Mouse (Mus musculus): ENCODE data around the gene Hist1h3a. TPM values are rescaled to one million over a fixed set of nuclear protein-coding genes. Genes with fewer than 3 reads are reported as not detected.
A peak's percentile ranks its signal among the peaks of the same experiment; 100 is the strongest.

The Hist1h3a gene
- polyA plus RNA-seq, 1 experiment: 1.4 TPM

GRCm38 (mm10) chr13:23768834-23769397, 6.7 kb upstream of the Hist1h3a start:
- Histone ChIP-seq H3K4me1 (ENCODE audit: control insufficient read depth, insufficient read depth, low read length) (no peaks in the 10 kb centered on the region), H3K4me3 (ENCODE audit: insufficient read depth, low read length) (no peak overlapping the region), H3K27ac (ENCODE audit: insufficient read depth, low read length) (no peak overlapping the region)
- TF ChIP-seq POLR2A (IDR thresholded peaks at IDR 0.05; ENCODE audit: extremely low read depth, insufficient read depth, low read length) (no peak), CTCF (IDR thresholded peaks at IDR 0.05; ENCODE audit: extremely low read depth, insufficient read depth, low read length) (no peak)

DNA sequence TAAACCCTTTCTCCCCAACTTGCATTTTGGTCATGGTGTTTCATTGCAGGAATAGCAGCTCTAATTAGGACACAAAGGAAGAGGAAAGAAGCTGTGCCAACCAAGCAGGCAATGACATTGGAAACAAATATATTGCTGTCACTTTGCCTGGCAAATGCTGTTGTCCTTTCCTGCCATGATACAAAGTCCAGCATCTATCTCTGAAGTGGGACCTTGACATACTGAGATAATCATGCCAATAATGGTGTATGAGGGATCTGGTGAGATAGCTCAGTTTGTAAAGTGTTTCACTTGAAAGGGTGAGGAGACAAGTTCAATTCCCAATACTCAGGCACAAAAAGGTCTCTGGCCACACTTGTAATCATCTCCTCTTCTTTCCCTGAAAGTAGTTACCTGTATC, 4.6 kb upstream of the Hist1h3a start:
- no peaks in the 10 kb centered on the region for H3K4me1 ChIP-seq (ENCODE audit: control insufficient read depth, insufficient read depth, low read length)
- H3K27ac ChIP-seq (ENCODE audit: insufficient read depth, low read length): no peak overlapping the region

GRCm38 (mm10) chr13:23765172-23765513, 3.0 kb upstream of the Hist1h3a start:
- Histone ChIP-seq H3K4me3 (ENCODE audit: insufficient read depth, low read length) (no peak overlapping the region), H3K4me1 (ENCODE audit: control insufficient read depth, insufficient read depth, low read length) (no peaks in the 10 kb centered on the region), H3K27ac (ENCODE audit: insufficient read depth, low read length) (no peak overlapping the region)
- TF ChIP-seq CTCF (IDR thresholded peaks at IDR 0.05; ENCODE audit: extremely low read depth, insufficient read depth, low read length) (no peak), POLR2A (IDR thresholded peaks at IDR 0.05; ENCODE audit: extremely low read depth, insufficient read depth, low read length) (no peak)

More for the DNA sequence above, 4.6 kb upstream of the Hist1h3a start:
- no peak overlapping the region for H3K4me3 ChIP-seq (ENCODE audit: insufficient read depth, low read length)
- TF ChIP-seq POLR2A (IDR thresholded peaks at IDR 0.05; ENCODE audit: extremely low read depth, insufficient read depth, low read length): no peak
- no peak for TF ChIP-seq CTCF (IDR thresholded peaks at IDR 0.05; ENCODE audit: extremely low read depth, insufficient read depth, low read length)

DNA sequence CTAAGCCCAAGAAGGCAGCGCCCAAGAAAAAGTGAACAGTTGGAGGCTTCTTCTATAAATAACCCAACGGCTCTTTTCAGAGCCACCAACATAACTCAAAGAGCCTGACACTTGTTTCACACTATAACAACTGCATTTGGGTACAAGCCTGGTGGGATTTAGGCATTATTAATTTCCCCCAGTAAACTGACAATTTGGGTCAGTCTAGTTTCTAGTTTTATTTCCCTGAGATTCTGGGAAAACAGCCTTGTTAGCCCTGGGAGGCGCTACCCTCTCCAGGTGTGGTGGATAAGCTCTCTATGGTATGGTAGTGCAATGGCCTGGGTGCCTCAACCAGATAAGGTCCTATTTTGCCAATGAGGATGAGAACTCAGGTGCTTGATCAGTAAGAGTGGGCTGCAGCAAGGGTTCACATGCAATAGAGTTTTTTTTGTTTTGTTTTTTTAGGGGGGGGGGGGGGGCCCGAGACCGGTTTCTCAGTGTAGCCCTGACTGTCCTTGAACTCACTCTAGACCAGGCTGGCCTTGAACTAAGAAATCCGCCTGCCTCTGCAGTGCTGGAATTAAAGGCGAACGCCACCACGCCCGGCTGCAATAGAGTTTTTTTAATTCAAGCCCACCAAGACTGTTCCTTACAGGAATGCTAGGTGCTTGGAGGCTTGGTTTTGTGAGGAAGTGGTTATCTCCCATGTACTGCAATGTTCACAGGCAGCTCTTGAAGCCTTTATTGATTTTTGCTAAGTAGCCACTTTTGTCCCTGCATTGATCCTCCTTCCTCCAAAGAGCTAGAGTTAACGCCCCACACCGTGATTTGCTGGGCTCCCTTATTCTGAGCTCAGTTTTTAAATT, 2.4 kb upstream of the Hist1h3a start:
- Histone ChIP-seq H3K4me3 (ENCODE audit: insufficient read depth, low read length) (peak overlapping the region; percentile 33; the same call in 1 of the 2 replicates), H3K4me1 (ENCODE audit: control insufficient read depth, insufficient read depth, low read length) (no peaks in the 10 kb centered on the region), H3K27ac (ENCODE audit: insufficient read depth, low read length) (no peak overlapping the region)
- TF ChIP-seq CTCF (IDR thresholded peaks at IDR 0.05; ENCODE audit: extremely low read depth, insufficient read depth, low read length) (no peak), POLR2A (IDR thresholded peaks at IDR 0.05; ENCODE audit: extremely low read depth, insufficient read depth, low read length) (no peak)

GRCm38 (mm10) chr13:23763586-23764323, 1.6 kb upstream of the Hist1h3a start, which contains the start of gene Hist1h1a:
Gene Hist1h1a, plus strand, starts transcription at chr13:23763666.
- TF ChIP-seq CTCF (IDR thresholded peaks at IDR 0.05; ENCODE audit: extremely low read depth, insufficient read depth, low read length) (no peak), POLR2A (IDR thresholded peaks at IDR 0.05; ENCODE audit: extremely low read depth, insufficient read depth, low read length) (peak; percentile 95)
- Histone ChIP-seq H3K4me3 (ENCODE audit: insufficient read depth, low read length) (peak within 1 kb of the TSS; percentile 36), H3K4me1 (ENCODE audit: control insufficient read depth, insufficient read depth, low read length) (no peaks in the 10 kb centered on the region), H3K27ac (ENCODE audit: insufficient read depth, low read length) (peak within 1 kb of the TSS; percentile 20; the same call in 1 of the 2 replicates)

GRCm38 (mm10) chr13:23763242-23763585, 1.0 kb upstream of the Hist1h3a start:
- H3K4me3 ChIP-seq (ENCODE audit: insufficient read depth, low read length): peak overlapping the region; percentile 33; the same call in 1 of the 2 replicates
- TF ChIP-seq CTCF (IDR thresholded peaks at IDR 0.05; ENCODE audit: extremely low read depth, insufficient read depth, low read length): no peak
- no peak for TF ChIP-seq POLR2A (IDR thresholded peaks at IDR 0.05; ENCODE audit: extremely low read depth, insufficient read depth, low read length)
- peak overlapping the region; percentile 17; the same call in 1 of the 2 replicates for H3K27ac ChIP-seq (ENCODE audit: insufficient read depth, low read length)
- no peaks in the 10 kb centered on the region for H3K4me1 ChIP-seq (ENCODE audit: control insufficient read depth, insufficient read depth, low read length)

GRCm38 (mm10) chr13:23760972-23761864, 968 bp downstream of the Hist1h3a start, which contains the start of gene Hist1h4a:
Gene Hist1h4a, minus strand, starts transcription at chr13:23761230.
- Histone ChIP-seq H3K4me1 (ENCODE audit: control insufficient read depth, insufficient read depth, low read length) (no peaks in the 10 kb centered on the region), H3K4me3 (ENCODE audit: insufficient read depth, low read length) (peak within 1 kb of the TSS; percentile 36), H3K27ac (ENCODE audit: insufficient read depth, low read length) (peak within 1 kb of the TSS; percentile 57; the same call in 1 of the 2 replicates)
- TF ChIP-seq CTCF (IDR thresholded peaks at IDR 0.05; ENCODE audit: extremely low read depth, insufficient read depth, low read length) (no peak), POLR2A (IDR thresholded peaks at IDR 0.05; ENCODE audit: extremely low read depth, insufficient read depth, low read length) (peak; percentile 94)

DNA sequence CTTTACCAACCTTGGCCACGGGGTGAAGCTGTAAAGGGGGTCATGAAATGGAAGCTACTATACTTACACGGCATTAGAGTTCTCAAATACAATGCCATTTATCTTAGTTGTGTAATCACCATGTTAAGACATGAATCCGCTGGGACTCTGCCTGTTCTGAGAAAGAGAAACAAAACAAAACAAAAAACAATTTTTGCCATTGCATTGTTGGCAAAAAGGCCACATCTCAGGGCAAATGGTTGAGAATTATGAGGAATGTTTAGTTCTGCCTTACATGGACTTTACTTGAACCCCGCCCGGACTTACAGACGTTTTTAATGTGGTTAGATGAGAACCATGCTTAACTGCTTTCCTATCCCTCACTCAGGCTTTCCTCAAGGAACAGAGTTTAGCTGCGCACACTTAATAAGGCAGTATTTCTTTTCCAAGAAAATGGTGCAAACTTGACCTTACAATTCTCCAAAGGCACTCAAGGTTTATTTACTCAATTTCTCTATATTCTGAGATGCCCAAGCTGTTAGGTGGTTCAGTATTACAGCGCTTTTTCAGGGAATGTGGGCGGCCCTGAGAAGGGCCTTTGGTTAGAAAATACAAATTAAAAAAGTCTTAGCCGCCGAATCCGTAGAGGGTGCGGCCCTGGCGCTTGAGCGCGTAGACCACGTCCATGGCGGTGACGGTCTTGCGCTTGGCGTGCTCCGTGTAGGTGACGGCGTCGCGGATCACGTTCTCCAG, 1.8 kb downstream of the Hist1h3a start:
- TF ChIP-seq CTCF (IDR thresholded peaks at IDR 0.05; ENCODE audit: extremely low read depth, insufficient read depth, low read length): no peak
- TF ChIP-seq POLR2A (IDR thresholded peaks at IDR 0.05; ENCODE audit: extremely low read depth, insufficient read depth, low read length): no peak
- Histone ChIP-seq H3K4me3 (ENCODE audit: insufficient read depth, low read length) (peak overlapping the region; percentile 36), H3K4me1 (ENCODE audit: control insufficient read depth, insufficient read depth, low read length) (no peaks in the 10 kb centered on the region), H3K27ac (ENCODE audit: insufficient read depth, low read length) (peak overlapping the region; percentile 57; the same call in 1 of the 2 replicates)

All from cortical plate, adult 2 months (tissue).